Mouse (Mus musculus) liver, postnatal 0 days (tissue): ENCODE measurements around the gene Pard3b.

Source experiments
- CTCF ChIP-seq: sonication (generic); IDR thresholded peaks from 2 replicates; pipeline ENCODE4 v1.5.1; 2016; ENCODE audit warnings: antibody characterized with exemption, low read depth
- EP300 ChIP-seq: IDR thresholded peaks from 2 replicates; pipeline ENCODE4 v1.6.1; 2016; ENCODE audit warnings: antibody characterized with exemption, low read depth, mild to moderate bottlenecking

GRCm38 (mm10) chr1:61711523-61711922, 72.9 kb downstream of the Pard3b start:
- no peak for TF ChIP-seq CTCF
- no peak for TF ChIP-seq EP300
